Mouse (Mus musculus) MEL (cell line): ENCODE measurements around the gene Cbl. TPM values are rescaled to one million over a fixed set of nuclear protein-coding genes. Genes with fewer than 3 reads are reported as not detected.

Experiments
- DNase-seq: peaks from one replicate; pipeline ENCODE4 v3.0.0; 2011; ENCODE audit warnings: low read depth, low spot score
- H3K27ac ChIP-seq: 2 replicates; pipeline ENCODE4 v1.5.1; 2012; ENCODE audit warnings: low read depth, mild to moderate bottlenecking, control low read depth, low read length, moderate library complexity; ENCODE audit not compliant: control insufficient read depth
- H3K27me3 ChIP-seq, 2 experiments: fragments of 150-350 bp in 1 of 2; sonication (generic) in 1 of 2; 2 replicates each; pipeline ENCODE4 v1.6.1; 2012; ENCODE audit warnings: low read length in 2 of 2, mild to moderate bottlenecking in 2 of 2, improper control_type of control experiment in 1 of 2, moderate library complexity in 1 of 2; ENCODE audit not compliant: insufficient read depth in 2 of 2, control insufficient read depth in 1 of 2
- H3K36me3 ChIP-seq, 2 experiments: 2 replicates each; pipeline ENCODE4 v1.6.1; 2012 to 2014; ENCODE audit warnings: low read length in 2 of 2, improper control_type of control experiment in 1 of 2, inconsistent platforms in 1 of 2, mild to moderate bottlenecking in 1 of 2; ENCODE audit not compliant: insufficient read depth in 2 of 2, control insufficient read depth in 1 of 2
- H3K4me1 ChIP-seq, 2 experiments: fragments of 150-350 bp in 1 of 2; sonication (generic) in 1 of 2; 2 replicates each; pipeline ENCODE4 v1.6.1; 2012; ENCODE audit warnings: low read length in 2 of 2, improper control_type of control experiment in 1 of 2, mild to moderate bottlenecking in 1 of 2; ENCODE audit not compliant: insufficient read depth in 2 of 2, control insufficient read depth in 1 of 2
- H3K4me3 ChIP-seq, 2 experiments: fragments of 150-350 bp in 1 of 2; sonication (generic) in 1 of 2; 2 replicates each; pipeline ENCODE4 v1.5.1; 2012; ENCODE audit warnings: low read depth in 2 of 2, low read length in 2 of 2, mild to moderate bottlenecking in 2 of 2, moderate library complexity in 2 of 2, control low read depth in 1 of 2, improper control_type of control experiment in 1 of 2; ENCODE audit not compliant: control insufficient read depth in 1 of 2, insufficient read depth in 1 of 2
- H3K79me2 ChIP-seq: 2 replicates; pipeline ENCODE4 v1.6.1; 2012; ENCODE audit warnings: mild to moderate bottlenecking, low read length, moderate library complexity; ENCODE audit not compliant: control insufficient read depth, poor library complexity, insufficient read depth
- H3K9ac ChIP-seq: 2 replicates; pipeline ENCODE4 v1.6.1; 2012; ENCODE audit warnings: low read depth, mild to moderate bottlenecking, control low read depth, low read length, moderate library complexity; ENCODE audit not compliant: control insufficient read depth, poor library complexity, severe bottlenecking
- H3K9me3 ChIP-seq: fragments of 150-350 bp; sonication (generic); replicated peaks from 2 replicates; pipeline ENCODE4 v1.6.1; 2012; ENCODE audit warnings: mild to moderate bottlenecking, low read length, improper control_type of control experiment, moderate library complexity; ENCODE audit not compliant: insufficient read depth
- BHLHE40 ChIP-seq: IDR thresholded peaks from 2 replicates; pipeline ENCODE4 v1.6.1; 2012; ENCODE audit warnings: low read depth, mild to moderate bottlenecking, inconsistent platforms, low read length, improper control_type of control experiment, borderline replicate concordance
- CHD1 ChIP-seq: IDR thresholded peaks from 2 replicates; pipeline ENCODE4 v1.6.1; 2012; ENCODE audit warnings: low read depth, mild to moderate bottlenecking, inconsistent platforms, low read length, improper control_type of control experiment
- CHD2 ChIP-seq: IDR thresholded peaks from 2 replicates; pipeline ENCODE4 v1.6.1; 2011; ENCODE audit warnings: low read length, improper control_type of control experiment
- E2F4 ChIP-seq: IDR thresholded peaks from 2 replicates; pipeline ENCODE4 v1.6.1; 2011; ENCODE audit warnings: low read depth, low read length, improper control_type of control experiment, borderline replicate concordance
- ELF1 ChIP-seq: IDR thresholded peaks from 2 replicates; pipeline ENCODE4 v1.6.1; 2014; ENCODE audit warnings: low read depth, mild to moderate bottlenecking, inconsistent platforms, low read length, improper control_type of control experiment, moderate library complexity
- EP300 ChIP-seq, 2 experiments: IDR thresholded peaks; 2 replicates each; pipeline ENCODE4 v1.6.1; 2011; ENCODE audit warnings: improper control_type of control experiment in 2 of 2, low read length in 2 of 2, low read depth in 1 of 2, mild to moderate bottlenecking in 1 of 2
- ETS1 ChIP-seq: IDR thresholded peaks from 2 replicates; pipeline ENCODE4 v1.6.1; 2012; ENCODE audit warnings: low read depth, mild to moderate bottlenecking, inconsistent platforms, low read length, improper control_type of control experiment, moderate library complexity
- JUND ChIP-seq: IDR thresholded peaks from 2 replicates; pipeline ENCODE4 v1.6.1; 2011; ENCODE audit warnings: low read depth, mild to moderate bottlenecking, improper control_type of control experiment, low read length
- MAFK ChIP-seq: IDR thresholded peaks from 2 replicates; pipeline ENCODE4 v1.6.1; 2011; ENCODE audit warnings: low read depth, mild to moderate bottlenecking, low read length, improper control_type of control experiment, borderline replicate concordance
- MAX ChIP-seq: IDR thresholded peaks from 2 replicates; pipeline ENCODE4 v1.6.1; 2011; ENCODE audit warnings: low read length, improper control_type of control experiment
- MAZ ChIP-seq: IDR thresholded peaks from 2 replicates; pipeline ENCODE4 v1.6.1; 2012; ENCODE audit warnings: low read depth, mild to moderate bottlenecking, inconsistent platforms, low read length, improper control_type of control experiment
- MEF2A ChIP-seq: IDR thresholded peaks from 2 replicates; pipeline ENCODE4 v1.6.1; 2014; ENCODE audit warnings: low read depth, mild to moderate bottlenecking, inconsistent platforms, low read length, improper control_type of control experiment; ENCODE audit not compliant: poor library complexity, insufficient replicate concordance, severe bottlenecking; ENCODE audit errors: extremely low read depth
- MXI1 ChIP-seq: IDR thresholded peaks from 2 replicates; pipeline ENCODE4 v1.6.1; 2011; ENCODE audit warnings: mild to moderate bottlenecking, low read depth, low read length, improper control_type of control experiment
- MYC ChIP-seq: IDR thresholded peaks from 2 replicates; pipeline ENCODE4 v1.6.1; 2011; ENCODE audit warnings: low read depth, mild to moderate bottlenecking, low read length, improper control_type of control experiment, moderate library complexity
- NELFE ChIP-seq: IDR thresholded peaks from 2 replicates; pipeline ENCODE4 v1.6.1; 2011; ENCODE audit warnings: low read depth, low read length, improper control_type of control experiment
- NRF1 ChIP-seq: IDR thresholded peaks from 2 replicates; pipeline ENCODE4 v1.6.1; 2014; ENCODE audit warnings: low read depth, mild to moderate bottlenecking, inconsistent platforms, low read length, improper control_type of control experiment, moderate library complexity; ENCODE audit not compliant: poor library complexity, insufficient read depth, severe bottlenecking
- POLR2A ChIP-seq, 2 experiments: IDR thresholded peaks; 2 replicates each; pipeline ENCODE4 v1.6.1; 2011 to 2012; ENCODE audit warnings: low read length in 2 of 2, mild to moderate bottlenecking in 2 of 2, control low read depth in 1 of 2, improper control_type of control experiment in 1 of 2, low read depth in 1 of 2, moderate library complexity in 1 of 2; ENCODE audit not compliant: control insufficient read depth in 1 of 2, insufficient read depth in 1 of 2, poor library complexity in 1 of 2
- POLR2AphosphoS5 ChIP-seq: IDR thresholded peaks from 2 replicates; pipeline ENCODE4 v1.6.1; 2012; ENCODE audit warnings: low read depth, borderline replicate concordance, mild to moderate bottlenecking, inconsistent platforms, low read length, moderate library complexity, mixed read lengths
- RAD21 ChIP-seq: IDR thresholded peaks from 2 replicates; pipeline ENCODE4 v1.6.1; 2011; ENCODE audit warnings: mild to moderate bottlenecking, low read depth, low read length, improper control_type of control experiment
- SMC3 ChIP-seq: IDR thresholded peaks from 2 replicates; pipeline ENCODE4 v1.6.1; 2011; ENCODE audit warnings: low read depth, low read length, improper control_type of control experiment
- TAL1 ChIP-seq: IDR thresholded peaks from 2 replicates; pipeline ENCODE4 v1.6.1; 2012; ENCODE audit warnings: mild to moderate bottlenecking, inconsistent platforms, low read length, moderate library complexity, mixed read lengths
- TCF12 ChIP-seq: IDR thresholded peaks from 2 replicates; pipeline ENCODE4 v1.6.1; 2014; ENCODE audit warnings: low read depth, mild to moderate bottlenecking, inconsistent platforms, low read length, improper control_type of control experiment, moderate library complexity
- UBTF ChIP-seq: IDR thresholded peaks from 2 replicates; pipeline ENCODE4 v1.6.1; 2012; ENCODE audit warnings: low read depth, mild to moderate bottlenecking, inconsistent platforms, low read length, improper control_type of control experiment, moderate library complexity, borderline replicate concordance; ENCODE audit not compliant: insufficient read depth
- ZC3H11A ChIP-seq: IDR thresholded peaks from 2 replicates; pipeline ENCODE4 v1.6.1; 2012; ENCODE audit warnings: low read depth, mild to moderate bottlenecking, inconsistent platforms, low read length, improper control_type of control experiment
- ZKSCAN1 ChIP-seq: IDR thresholded peaks from 2 replicates; pipeline ENCODE4 v1.6.1; 2012; ENCODE audit warnings: low read depth, mild to moderate bottlenecking, inconsistent platforms, low read length, improper control_type of control experiment, moderate library complexity
- polyA plus RNA-seq, 2 experiments: library from polyadenylated mRNA; stranded (reverse) in 1 of 2; unstranded in 1 of 2; fragments of >175 nt in 1 of 2; fragments of >200 nt in 1 of 2; gene quantifications; 2 replicates each; pipeline versions ENCODE4 v1.2.1 to v1.2.4; 2012; ENCODE audit warnings: low replicate concordance in 2 of 2, low read depth in 1 of 2; ENCODE audit not compliant: insufficient read length in 2 of 2, insufficient read depth in 1 of 2, missing spikeins in 1 of 2
- total RNA-seq: library from RNA; depleted of rRNA; stranded (reverse); fragments of 300-350 nt; gene quantifications from 2 replicates; pipeline ENCODE4 v1.2.3, GENCODE M21; 2012

The Cbl gene
- total and polyA plus RNA-seq, 3 experiments = 9.1 to 41.1 (median 36.8) TPM

GRCm38 (mm10) chr9:44144718-44145060 lies 89.2 kb downstream of the Cbl start:
- no peaks in the 10 kb centered on the region; a peak in 2 of 4 replicates for H3K36me3 ChIP-seq

GRCm38 (mm10) chr9:44144023-44144717 lies 89.7 kb downstream of the Cbl start:
- TF ChIP-seq MXI1 (no peak), JUND (no peak), TCF12 (no peak), ETS1 (no peak), TAL1 (no peak), POLR2A (IDR thresholded peaks at IDR 0.05; ENCODE audit: control insufficient read depth in 1 of 2, insufficient read depth in 1 of 2, low read depth in 1 of 2, low read length in 2 of 2, poor library complexity in 1 of 2) (no peak), MAX (no peak), CHD2 (no peak), POLR2AphosphoS5 (no peak), EP300 (IDR thresholded peaks at IDR 0.05; ENCODE audit: low read depth in 1 of 2, low read length in 2 of 2) (no peak), NELFE (no peak), MEF2A (no peak), ZC3H11A (no peak), BHLHE40 (no peak), MAZ (no peak), CHD1 (no peak), MAFK (no peak), SMC3 (no peak), ELF1 (no peak)
- Histone ChIP-seq H3K9me3 (no peaks in the 10 kb centered on the region), H3K9ac (no peak overlapping the region), H3K4me1 (no peaks in the 10 kb centered on the region), H3K27me3 (no peaks in the 10 kb centered on the region), H3K36me3 (no peaks in the 10 kb centered on the region; a peak in 2 of 4 replicates), H3K79me2 (no peaks in the 10 kb centered on the region), H3K27ac (no peak overlapping the region), H3K4me3 (no peak overlapping the region)
- no peak for DNase-seq

More at GRCm38 (mm10) chr9:44144718-44145060, 89.2 kb downstream of the Cbl start:
- Histone ChIP-seq H3K27me3 (no peaks in the 10 kb centered on the region), H3K27ac (no peak overlapping the region), H3K9ac (no peak overlapping the region), H3K79me2 (no peaks in the 10 kb centered on the region)
- TF ChIP-seq RAD21 = no peak
- no peak for TF ChIP-seq UBTF
- TF ChIP-seq SMC3 = no peak
- TF ChIP-seq MAZ = no peak
- TF ChIP-seq EP300 (IDR thresholded peaks at IDR 0.05; ENCODE audit: low read depth in 1 of 2, low read length in 2 of 2) = no peak
- TF ChIP-seq MYC = no peak
- no peak for TF ChIP-seq BHLHE40
- TF ChIP-seq JUND = no peak
- TF ChIP-seq MEF2A = no peak
- no peak for TF ChIP-seq E2F4
- no peak for TF ChIP-seq ZKSCAN1
- TF ChIP-seq POLR2A (IDR thresholded peaks at IDR 0.05; ENCODE audit: control insufficient read depth in 1 of 2, insufficient read depth in 1 of 2, low read depth in 1 of 2, low read length in 2 of 2, poor library complexity in 1 of 2) = no peak
- TF ChIP-seq POLR2AphosphoS5 = no peak
- no peak for TF ChIP-seq ZC3H11A
- TF ChIP-seq NRF1 = no peak
- TF ChIP-seq, all 39 proteins: peak for 0
- Histone ChIP-seq H3K4me3 (no peak overlapping the region), H3K9me3 (no peaks in the 10 kb centered on the region), H3K4me1 (no peaks in the 10 kb centered on the region)
- no peak for DNase-seq
